Mouse (Mus musculus): ENCODE results near the gene Snd1. TPM values are rescaled to one million over a fixed set of nuclear protein-coding genes. Genes with fewer than 3 reads are reported as not detected.

Gene Snd1
- total and polyA plus RNA-seq, 3 experiments: 83.7 to 377 (median 210) TPM

- Histone ChIP-seq H3K9ac (ENCODE audit: insufficient read depth, low read depth) (no peak overlapping the region), H3K9me3 (replicated peaks; ENCODE audit: low read length) (no peaks in the 10 kb centered on the region), H3K27ac (ENCODE audit: insufficient read depth, low read depth) (no peak overlapping the region), H3K4me2 (ENCODE audit: insufficient read depth, low read depth, poor library complexity, severe bottlenecking) (no peak overlapping the region), H3K79me2 (replicated peaks; ENCODE audit: control insufficient read depth, extremely low read depth, insufficient read depth, poor library complexity, severe bottlenecking) (peaks cover 22% of the 10 kb centered on the region), H3K36me3 (replicated peaks in 1 of 2; ENCODE audit: control insufficient read depth in 1 of 2, insufficient read depth in 1 of 2, low read length in 1 of 2) (peaks cover 50 to 91% of the 10 kb centered on the region in 2 experiments), H3K4me3 (replicated peaks in 1 of 3; ENCODE audit: low read depth in 2 of 3, low read length in 2 of 3, poor library complexity in 1 of 3) (no peak overlapping the region), H3K4me1 (ENCODE audit: control insufficient read depth in 1 of 2, insufficient read depth in 2 of 2) (no peaks in the 10 kb centered on the region), H3K27me3 (replicated peaks) (no peaks in the 10 kb centered on the region)
- no peak for DNase-seq (ENCODE audit: extremely low read depth)
- no peak for TF ChIP-seq PAX5 (IDR thresholded peaks at IDR 0.05; ENCODE audit: low read length)
- TF ChIP-seq EP300 (IDR thresholded peaks at IDR 0.05; ENCODE audit: low read length): no peak
- TF ChIP-seq USF2 (conservative IDR thresholded peaks at IDR 0.05; ENCODE audit: low read depth, low read length): no peak
- no peak for TF ChIP-seq ZKSCAN1 (IDR thresholded peaks at IDR 0.05; ENCODE audit: borderline replicate concordance, low read depth, low read length)
- no peak for TF ChIP-seq CHD1 (IDR thresholded peaks at IDR 0.05; ENCODE audit: low read depth, low read length)
- no peak for TF ChIP-seq JUND (conservative IDR thresholded peaks at IDR 0.05; ENCODE audit: low read depth, low read length)
- no peak for TF ChIP-seq SMC3 (IDR thresholded peaks at IDR 0.05; ENCODE audit: low read depth, low read length)
- TF ChIP-seq ZMIZ1 (IDR thresholded peaks at IDR 0.05; ENCODE audit: low read depth, low read length): no peak
- TF ChIP-seq ZC3H11A (IDR thresholded peaks at IDR 0.05; ENCODE audit: low read depth, low read length): no peak
- in situ Hi-C loops (cut with MboI; ENCODE audit: low pct_ligation_motif_present, low pct_unique_long_range_greater_than_20kb, low sequenced_read_pairs): no loop called here
- dilution Hi-C loops (cut with MboI; ENCODE audit: extremely low pct_ligation_motif_present, extremely low pct_unique_long_range_greater_than_20kb, low sequenced_read_pairs): no loop called here
These were observed 67.4 kb downstream of the Snd1 start for GRCm38 (mm10) chr6:28542298-28542701.

GRCm38 (mm10) chr6:28546943-28547342 lies 72.0 kb downstream of the Snd1 start:
- in situ Hi-C loops (cut with MboI; ENCODE audit: low pct_ligation_motif_present, low pct_unique_long_range_greater_than_20kb, low sequenced_read_pairs) (no loop called here), dilution Hi-C loops (cut with MboI; ENCODE audit: extremely low pct_ligation_motif_present, extremely low pct_unique_long_range_greater_than_20kb, low sequenced_read_pairs) (no loop called here)
- H3K79me2 ChIP-seq (replicated peaks; ENCODE audit: control insufficient read depth, extremely low read depth, insufficient read depth, poor library complexity, severe bottlenecking): peaks cover 14% of the 10 kb centered on the region; the same call in 1 of the 2 replicates
- H3K4me2 ChIP-seq (ENCODE audit: insufficient read depth, low read depth, poor library complexity, severe bottlenecking): no peak overlapping the region
- peaks cover 0 to 5% of the 10 kb centered on the region in 2 experiments; a peak in 1 of 4 replicates for H3K4me1 ChIP-seq (ENCODE audit: control insufficient read depth in 1 of 2, insufficient read depth in 2 of 2)
- TF ChIP-seq TBP (conservative IDR thresholded peaks at IDR 0.05; ENCODE audit: low read depth, low read length) (no peak), UBTF (IDR thresholded peaks at IDR 0.05; ENCODE audit: low read depth, low read length) (no peak), JUN (IDR thresholded peaks at IDR 0.05; ENCODE audit: insufficient read depth, low read depth, low read length) (no peak), USF1 (IDR thresholded peaks at IDR 0.05; ENCODE audit: low read depth, low read length) (no peak), MAFK (IDR thresholded peaks at IDR 0.05; ENCODE audit: insufficient replicate concordance, low read length) (no peak), POLR2AphosphoS2 (IDR thresholded peaks at IDR 0.05; ENCODE audit: low read depth, low read length) (no peak), MYC (IDR thresholded peaks at IDR 0.05; ENCODE audit: low read depth, low read length) (no peak), EP300 (IDR thresholded peaks at IDR 0.05; ENCODE audit: low read length) (no peak), HCFC1 (IDR thresholded peaks at IDR 0.05; ENCODE audit: low read depth, low read length) (no peak), E2F4 (IDR thresholded peaks at IDR 0.05; ENCODE audit: insufficient replicate concordance, low read depth, low read length) (no peak), CTCF (conservative IDR thresholded peaks at IDR 0.05 in 1 of 2, IDR thresholded peaks at IDR 0.05 in 1 of 2; ENCODE audit: low read depth in 2 of 2, low read length in 2 of 2) (no peak), SMC3 (IDR thresholded peaks at IDR 0.05; ENCODE audit: low read depth, low read length) (no peak), CHD1 (IDR thresholded peaks at IDR 0.05; ENCODE audit: low read depth, low read length) (no peak)
- no peak overlapping the region for H3K27ac ChIP-seq (ENCODE audit: insufficient read depth, low read depth)
- H3K36me3 ChIP-seq (replicated peaks in 1 of 2; ENCODE audit: control insufficient read depth in 1 of 2, insufficient read depth in 1 of 2, low read length in 1 of 2): peaks cover 61 to 94% of the 10 kb centered on the region in 2 experiments
- no peaks in the 10 kb centered on the region for H3K9me3 ChIP-seq (replicated peaks; ENCODE audit: low read length)
- H3K27me3 ChIP-seq (replicated peaks): no peaks in the 10 kb centered on the region
- no peak overlapping the region for H3K9ac ChIP-seq (ENCODE audit: insufficient read depth, low read depth)
- no peak overlapping the region for H3K4me3 ChIP-seq (replicated peaks in 1 of 3; ENCODE audit: low read depth in 2 of 3, low read length in 2 of 3, poor library complexity in 1 of 3)
- no peak for DNase-seq (ENCODE audit: extremely low read depth)
